Mouse (Mus musculus): ENCODE measurements around the gene Igf1r. TPM values are rescaled to one million over a fixed set of nuclear protein-coding genes. Genes with fewer than 3 reads are reported as not detected.

Igf1r gene
- polyA plus RNA-seq, 1 experiment from 2014 or later = 34.7 TPM

GRCm38 (mm10) chr7:68012123-68012474, 59.5 kb downstream of the Igf1r start:
- Histone ChIP-seq H3K36me3 (peaks cover 16% of the 10 kb centered on the region), H3K9me3 (no peaks in the 10 kb centered on the region), H3K4me1 (peaks cover 15% of the 10 kb centered on the region), H3K4me2 (replicated peaks) (no peak overlapping the region), H3K9ac (no peak overlapping the region), H3K27ac (no peak overlapping the region), H3K4me3 (no peak overlapping the region), H3K27me3 (replicated peaks) (no peaks in the 10 kb centered on the region)
- ATAC-seq (ENCODE audit: low FRiP score, low read depth) = no peak
- 70% methylated on average over 6 of the region's 6 CpGs for WGBS

- Histone ChIP-seq H3K4me1 (peaks cover 15% of the 10 kb centered on the region), H3K27ac (no peak overlapping the region), H3K9me3 (no peaks in the 10 kb centered on the region), H3K27me3 (replicated peaks) (no peaks in the 10 kb centered on the region), H3K4me2 (replicated peaks) (no peak overlapping the region), H3K36me3 (peaks cover 2% of the 10 kb centered on the region), H3K4me3 (no peak overlapping the region), H3K9ac (no peak overlapping the region)
- 83% methylated on average over 3 of the region's 3 CpGs for WGBS
- no peak for ATAC-seq (ENCODE audit: low FRiP score, low read depth)
Measured at GRCm38 (mm10) chr7:68014495-68014894, 61.9 kb downstream of the Igf1r start.

GRCm38 (mm10) chr7:68015404-68015803, 62.8 kb downstream of the Igf1r start:
- Histone ChIP-seq H3K4me2 (replicated peaks) (no peak overlapping the region), H3K9ac (no peak overlapping the region), H3K27me3 (replicated peaks) (no peaks in the 10 kb centered on the region), H3K4me1 (peaks cover 6% of the 10 kb centered on the region; the same call in 1 of the 2 replicates), H3K9me3 (no peaks in the 10 kb centered on the region), H3K27ac (no peak overlapping the region), H3K4me3 (no peak overlapping the region), H3K36me3 (no peaks in the 10 kb centered on the region; the same call in 1 of the 2 replicates)
- WGBS = 92% methylated on average over 3 of the region's 3 CpGs
- ATAC-seq (ENCODE audit: low FRiP score, low read depth) = no peak

- 87% methylated on average over 4 of the region's 4 CpGs for WGBS
- H3K4me2 ChIP-seq (replicated peaks) = no peak overlapping the region
- no peaks in the 10 kb centered on the region for H3K9me3 ChIP-seq
- no peak overlapping the region for H3K27ac ChIP-seq
- H3K27me3 ChIP-seq (replicated peaks) = no peaks in the 10 kb centered on the region
- no peaks in the 10 kb centered on the region for H3K4me1 ChIP-seq
- ATAC-seq (ENCODE audit: low FRiP score, low read depth) = no peak
- no peak overlapping the region for H3K9ac ChIP-seq
- H3K4me3 ChIP-seq = no peak overlapping the region
- H3K36me3 ChIP-seq = no peaks in the 10 kb centered on the region; the same call in 1 of the 2 replicates
Measured at GRCm38 (mm10) chr7:68018038-68018437, 65.4 kb downstream of the Igf1r start.

GRCm38 (mm10) chr7:68020556-68020955, 67.9 kb downstream of the Igf1r start:
- Histone ChIP-seq H3K4me1 (peaks cover 6% of the 10 kb centered on the region), H3K27me3 (replicated peaks) (no peaks in the 10 kb centered on the region), H3K9me3 (no peaks in the 10 kb centered on the region), H3K27ac (no peak overlapping the region), H3K36me3 (no peaks in the 10 kb centered on the region; the same call in 1 of the 2 replicates), H3K4me3 (no peak overlapping the region), H3K4me2 (replicated peaks) (no peak overlapping the region), H3K9ac (no peak overlapping the region)
- no peak for ATAC-seq (ENCODE audit: low FRiP score, low read depth)
- WGBS = 83% methylated on average over 2 of the region's 2 CpGs

GRCm38 (mm10) chr7:68021741-68022140, 69.1 kb downstream of the Igf1r start:
- 82% methylated on average over 2 of the region's 2 CpGs for WGBS
- no peaks in the 10 kb centered on the region for H3K27me3 ChIP-seq (replicated peaks)
- H3K9me3 ChIP-seq = no peaks in the 10 kb centered on the region
- no peak overlapping the region for H3K27ac ChIP-seq
- peaks cover 17% of the 10 kb centered on the region for H3K4me1 ChIP-seq
- no peak overlapping the region for H3K4me3 ChIP-seq
- no peak overlapping the region for H3K9ac ChIP-seq
- no peak for ATAC-seq (ENCODE audit: low FRiP score, low read depth)
- no peak overlapping the region for H3K4me2 ChIP-seq (replicated peaks)
- no peaks in the 10 kb centered on the region; the same call in 1 of the 2 replicates for H3K36me3 ChIP-seq

- Histone ChIP-seq H3K9ac (no peak overlapping the region), H3K4me2 (replicated peaks) (no peak overlapping the region), H3K27me3 (replicated peaks) (no peaks in the 10 kb centered on the region), H3K27ac (no peak overlapping the region), H3K4me3 (no peak overlapping the region), H3K9me3 (no peaks in the 10 kb centered on the region), H3K4me1 (peaks cover 17% of the 10 kb centered on the region), H3K36me3 (no peaks in the 10 kb centered on the region; the same call in 1 of the 2 replicates)
- 86% methylated on average over 6 of the region's 6 CpGs for WGBS
- no peak for ATAC-seq (ENCODE audit: low FRiP score, low read depth)
Measured at GRCm38 (mm10) chr7:68022188-68022587, 69.6 kb downstream of the Igf1r start.

- Histone ChIP-seq H3K27ac (no peak overlapping the region), H3K4me1 (peaks cover 17% of the 10 kb centered on the region), H3K4me3 (no peak overlapping the region), H3K9ac (no peak overlapping the region), H3K4me2 (replicated peaks) (no peak overlapping the region), H3K27me3 (replicated peaks) (no peaks in the 10 kb centered on the region), H3K36me3 (no peaks in the 10 kb centered on the region; the same call in 1 of the 2 replicates), H3K9me3 (no peaks in the 10 kb centered on the region)
- WGBS = 82% methylated on average over 4 of the region's 4 CpGs
- no peak for ATAC-seq (ENCODE audit: low FRiP score, low read depth)
Measured at GRCm38 (mm10) chr7:68023882-68024281, 71.3 kb downstream of the Igf1r start.

GRCm38 (mm10) chr7:68024625-68025024, 72.0 kb downstream of the Igf1r start:
- H3K4me2 ChIP-seq (replicated peaks) = no peak overlapping the region
- no peak overlapping the region for H3K27ac ChIP-seq
- ATAC-seq (ENCODE audit: low FRiP score, low read depth) = no peak
- no peak overlapping the region for H3K4me3 ChIP-seq
- H3K36me3 ChIP-seq = no peaks in the 10 kb centered on the region; the same call in 1 of the 2 replicates
- WGBS = 77% methylated on average over 4 of the region's 4 CpGs
- no peaks in the 10 kb centered on the region for H3K27me3 ChIP-seq (replicated peaks)
- H3K9me3 ChIP-seq = no peaks in the 10 kb centered on the region
- H3K4me1 ChIP-seq = peaks cover 22% of the 10 kb centered on the region
- no peak overlapping the region for H3K9ac ChIP-seq

GRCm38 (mm10) chr7:68025396-68025795, 72.8 kb downstream of the Igf1r start:
- no peak overlapping the region for H3K4me3 ChIP-seq
- no peaks in the 10 kb centered on the region; the same call in 1 of the 2 replicates for H3K36me3 ChIP-seq
- WGBS = 51% methylated on average over 3 of the region's 3 CpGs
- H3K4me1 ChIP-seq = peaks cover 29% of the 10 kb centered on the region
- ATAC-seq (ENCODE audit: low FRiP score, low read depth) = no peak
- no peak overlapping the region for H3K9ac ChIP-seq
- no peaks in the 10 kb centered on the region for H3K27me3 ChIP-seq (replicated peaks)
- H3K4me2 ChIP-seq (replicated peaks) = no peak overlapping the region
- H3K9me3 ChIP-seq = no peaks in the 10 kb centered on the region
- no peak overlapping the region for H3K27ac ChIP-seq

- H3K27ac ChIP-seq = no peak overlapping the region
- ATAC-seq (ENCODE audit: low FRiP score, low read depth) = no peak
- no peaks in the 10 kb centered on the region for H3K27me3 ChIP-seq (replicated peaks)
- no peaks in the 10 kb centered on the region for H3K9me3 ChIP-seq
- peaks cover 35% of the 10 kb centered on the region for H3K4me1 ChIP-seq
- no peaks in the 10 kb centered on the region; the same call in 1 of the 2 replicates for H3K36me3 ChIP-seq
- 71% methylated on average over 9 of the region's 9 CpGs for WGBS
- H3K4me3 ChIP-seq = no peak overlapping the region
- no peak overlapping the region for H3K4me2 ChIP-seq (replicated peaks)
- no peak overlapping the region for H3K9ac ChIP-seq
Measured at GRCm38 (mm10) chr7:68026076-68026475, 73.4 kb downstream of the Igf1r start.

GRCm38 (mm10) chr7:68028167-68028566, 75.5 kb downstream of the Igf1r start:
- no peak for ATAC-seq (ENCODE audit: low FRiP score, low read depth)
- Histone ChIP-seq H3K9me3 (no peaks in the 10 kb centered on the region), H3K27ac (no peak overlapping the region), H3K4me1 (peaks cover 35% of the 10 kb centered on the region), H3K36me3 (no peaks in the 10 kb centered on the region; the same call in 1 of the 2 replicates), H3K4me2 (replicated peaks) (no peak overlapping the region), H3K27me3 (replicated peaks) (no peaks in the 10 kb centered on the region), H3K9ac (no peak overlapping the region), H3K4me3 (no peak overlapping the region)
- 66% methylated on average over 4 of the region's 4 CpGs for WGBS

- Histone ChIP-seq H3K27ac (no peak overlapping the region), H3K4me3 (no peak overlapping the region), H3K36me3 (no peaks in the 10 kb centered on the region), H3K9ac (no peak overlapping the region), H3K27me3 (replicated peaks) (no peaks in the 10 kb centered on the region), H3K9me3 (no peaks in the 10 kb centered on the region), H3K4me2 (replicated peaks) (no peak overlapping the region), H3K4me1 (peaks cover 32% of the 10 kb centered on the region)
- ATAC-seq (ENCODE audit: low FRiP score, low read depth) = no peak
- 34% methylated on average over 9 of the region's 9 CpGs for WGBS
Measured at GRCm38 (mm10) chr7:68030846-68031245, 78.2 kb downstream of the Igf1r start.
